Mouse (Mus musculus): ENCODE results near the gene Synpr. TPM values are rescaled to one million over a fixed set of nuclear protein-coding genes. Genes with fewer than 3 reads are reported as not detected.

The Synpr gene
- polyA plus RNA-seq, 1 experiment from 2014 or later = 4.1 TPM

GRCm38 (mm10) chr14:13651541-13652298 is 367.1 kb downstream of the Synpr start:
- H3K9ac ChIP-seq = no peak overlapping the region
- H3K4me3 ChIP-seq (replicated peaks) = no peak overlapping the region
- H3K27ac ChIP-seq = no peak overlapping the region
- H3K4me1 ChIP-seq = no peaks in the 10 kb centered on the region
- H3K27me3 ChIP-seq (replicated peaks) = no peaks in the 10 kb centered on the region
- 69% methylated on average over 2 of the region's 2 CpGs for WGBS
- ATAC-seq (ENCODE audit: insufficient read depth, low FRiP score, low read depth) = no peak
- H3K4me2 ChIP-seq = no peak overlapping the region
- no peaks in the 10 kb centered on the region for H3K9me3 ChIP-seq
- no peaks in the 10 kb centered on the region for H3K36me3 ChIP-seq

All from stomach, embryonic 15.5 days (tissue).